Mouse (Mus musculus): ENCODE measurements around the gene Asb18.

- TF ChIP-seq CTCF (IDR thresholded peaks at IDR 0.05; ENCODE audit: low read depth) (no peak), EP300 (IDR thresholded peaks at IDR 0.05; ENCODE audit: low read depth) (no peak)
These were observed 51.2 kb downstream of the Asb18 start for GRCm38 (mm10) chr1:89963296-89963695.

Data from heart, postnatal 0 days (tissue).